Mouse (Mus musculus): ENCODE results near the gene Limch1.

DNA sequence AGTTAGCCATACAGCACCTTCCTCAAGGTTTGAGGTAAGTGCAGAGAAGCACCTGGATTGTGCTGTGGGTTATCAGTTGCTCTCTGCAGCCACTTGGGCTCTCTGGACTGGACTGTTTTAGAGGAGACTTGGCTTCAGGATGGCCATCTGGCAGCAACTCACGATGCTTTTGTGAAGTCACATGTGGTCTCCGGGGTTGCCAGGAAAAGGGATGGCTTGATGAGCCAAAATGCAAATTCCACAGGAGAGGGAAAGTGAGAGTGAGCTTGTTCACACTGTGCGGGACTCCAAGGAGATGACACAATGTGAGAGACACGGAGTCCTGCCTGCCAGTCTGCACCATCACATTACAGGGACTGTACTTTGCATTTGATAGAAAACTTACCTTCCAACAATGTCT, 346.1 kb downstream of the Limch1 start:
- no peak for TF ChIP-seq POLR2A (IDR thresholded peaks at IDR 0.05; ENCODE audit: low read depth, low read length)
- no peak for TF ChIP-seq CTCF (IDR thresholded peaks at IDR 0.05; ENCODE audit: borderline replicate concordance, insufficient read depth, low read length)
